Mouse (Mus musculus): ENCODE measurements around the gene Mpc1.

GRCm38 (mm10) chr17:8343416-8343815 lies 60.7 kb downstream of the Mpc1 start:
- TF ChIP-seq EP300 (IDR thresholded peaks at IDR 0.05; ENCODE audit: insufficient read depth, low read depth, low read length) (no peak), CTCF (IDR thresholded peaks at IDR 0.05) (no peak), POLR2A (IDR thresholded peaks at IDR 0.05; ENCODE audit: insufficient read depth, low read depth, low read length) (no peak)
